Mouse (Mus musculus) left cerebral cortex, postnatal 36 days (tissue): ENCODE data around the gene 4930470P17Rik. TPM values are rescaled to one million over a fixed set of nuclear protein-coding genes. Genes with fewer than 3 reads are reported as not detected.
A peak's percentile ranks its signal among the peaks of the same experiment; 100 is the strongest.
"Not testable (repeated sequence)": the region's sequence is repeated elsewhere in the genome, so short reads cannot be mapped to it uniquely, and the experiment has no call there.

Source experiments
- DNase-seq, 2 experiments: peaks; one replicate each; pipeline ENCODE4 v3.0.0; 2021 to 2022; ENCODE audit warnings: low spot score in 2 of 2, mixed read lengths in 1 of 2
- intact Hi-C: fragments of 180-260 bp; cut with DNase I; formaldehyde crosslinking; loops from one replicate; pipeline ENCODE4 v1.15.1; 2025
- total RNA-seq, 2 experiments: library from RNA; stranded (reverse); gene quantifications; 2 replicates each; pipeline ENCODE4 v1.2.3; 2021

4930470P17Rik gene
- total RNA-seq, result not detected

GRCm38 (mm10) chr2:170601917-170602316 lies at the start of gene 4930470P17Rik:
Gene 4930470P17Rik, minus strand, starts transcription at chr2:170602017.
- DNase-seq, result no peak
- intact Hi-C loops, result no loop called here

- DNase-seq, result no peak
- intact Hi-C loops, result no loop called here
Observed at GRCm38 (mm10) chr2:170651483-170651882, 49.7 kb upstream of the 4930470P17Rik start.

GRCm38 (mm10) chr2:170648542-170648941 lies 46.7 kb upstream of the 4930470P17Rik start:
- intact Hi-C loops, result no loop called here
- DNase-seq, result peak; percentile 46 to 60

- intact Hi-C loops, result no loop called here
- no peak for DNase-seq
Observed at GRCm38 (mm10) chr2:170646201-170646600, 44.4 kb upstream of the 4930470P17Rik start.

GRCm38 (mm10) chr2:170642338-170642806 lies 40.6 kb upstream of the 4930470P17Rik start:
- intact Hi-C loops, result no loop called here

GRCm38 (mm10) chr2:170640281-170640680 lies 38.5 kb upstream of the 4930470P17Rik start:
- no peak for DNase-seq
- intact Hi-C loops, result no loop called here

More at GRCm38 (mm10) chr2:170642338-170642806, 40.6 kb upstream of the 4930470P17Rik start:
- DNase-seq, result no peak

- intact Hi-C loops, result no loop called here
Observed at GRCm38 (mm10) chr2:170638746-170639145, 36.9 kb upstream of the 4930470P17Rik start.

GRCm38 (mm10) chr2:170632998-170633622 lies 31.3 kb upstream of the 4930470P17Rik start:
- no peak for DNase-seq
- intact Hi-C loops, result no loop called here

More at GRCm38 (mm10) chr2:170638746-170639145, 36.9 kb upstream of the 4930470P17Rik start:
- no peak for DNase-seq

- no peak for DNase-seq
- intact Hi-C loops, result no loop called here
Observed at GRCm38 (mm10) chr2:170632386-170632785, 30.6 kb upstream of the 4930470P17Rik start.

GRCm38 (mm10) chr2:170631375-170631774 lies 29.6 kb upstream of the 4930470P17Rik start:
- intact Hi-C loops, result no loop called here
- no peak for DNase-seq

- no peak for DNase-seq
- intact Hi-C loops, result no loop called here
Observed at GRCm38 (mm10) chr2:170630553-170630952, 28.7 kb upstream of the 4930470P17Rik start.

GRCm38 (mm10) chr2:170627991-170628390 lies 26.2 kb upstream of the 4930470P17Rik start:
- DNase-seq, result not testable (repeated sequence)

GRCm38 (mm10) chr2:170624201-170624880 lies 22.5 kb upstream of the 4930470P17Rik start:
- DNase-seq, intact Hi-C loops: not testable (repeated sequence)

More at GRCm38 (mm10) chr2:170627991-170628390, 26.2 kb upstream of the 4930470P17Rik start:
- intact Hi-C loops, result not testable (repeated sequence)

- intact Hi-C loops, result no loop called here
- DNase-seq, result no peak
Observed at GRCm38 (mm10) chr2:170622985-170623384, 21.2 kb upstream of the 4930470P17Rik start.

GRCm38 (mm10) chr2:170618862-170619492 lies 17.2 kb upstream of the 4930470P17Rik start:
- DNase-seq, result peak in 1 of 2 experiments; percentile 29
- intact Hi-C loops, result no loop called here

- intact Hi-C loops, DNase-seq: not testable (repeated sequence)
Observed at GRCm38 (mm10) chr2:170611794-170612193, 10.0 kb upstream of the 4930470P17Rik start.

GRCm38 (mm10) chr2:170601171-170601570 lies 646 bp downstream of the 4930470P17Rik start:
- intact Hi-C loops, result no loop called here
- no peak for DNase-seq

GRCm38 (mm10) chr2:170597586-170597985 lies 4.2 kb downstream of the 4930470P17Rik start:
- intact Hi-C loops, result loop anchor here (5.0 kb wide), 1 partner anchor 280 kb away; no protein-coding TSS in a partner anchor
- no peak for DNase-seq

GRCm38 (mm10) chr2:170596726-170597125 lies 5.1 kb downstream of the 4930470P17Rik start:
- DNase-seq, result peak; percentile 60 to 63
- intact Hi-C loops, result loop anchor here (1.0 to 5.0 kb wide), 2 partner anchors 76 to 281 kb away; no protein-coding TSS in a partner anchor

- no peak for DNase-seq
- intact Hi-C loops, result no loop called here
Observed at GRCm38 (mm10) chr2:170592161-170592560, 9.7 kb downstream of the 4930470P17Rik start.
